Mouse (Mus musculus): ENCODE measurements at regions not wholly inside any gene's neighbourhood (a gene's known extent, or its start where the extent isn't known, plus 50 kb on each side); places are given as distances from the start of the nearest gene placed in this dataset.

DNA sequence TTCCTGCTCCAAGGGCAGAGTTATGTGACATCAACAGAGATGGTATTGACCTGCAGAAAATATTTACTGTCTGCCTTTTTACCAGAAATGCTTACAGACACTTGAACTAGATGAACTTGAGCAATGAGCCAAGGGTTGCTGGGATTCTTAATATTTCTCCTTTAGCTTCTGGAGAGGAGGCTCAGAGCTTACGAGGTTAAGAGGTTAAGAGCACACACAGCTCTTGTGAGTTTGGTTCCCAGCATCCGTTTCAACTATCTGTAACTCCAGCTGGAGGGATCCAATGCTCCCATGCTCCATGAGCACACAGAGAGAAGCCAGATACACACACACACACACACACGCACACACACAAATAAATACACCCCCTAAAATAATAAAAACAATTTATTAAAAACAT lies 114.7 kb upstream of the Fn1 start:
- ATAC-seq (ENCODE audit: low TSS enrichment) = no peak

GRCm38 (mm10) chr1:71767076-71767475 lies 114.1 kb upstream of the Fn1 start:
- ATAC-seq (ENCODE audit: low TSS enrichment) = no peak

DNA sequence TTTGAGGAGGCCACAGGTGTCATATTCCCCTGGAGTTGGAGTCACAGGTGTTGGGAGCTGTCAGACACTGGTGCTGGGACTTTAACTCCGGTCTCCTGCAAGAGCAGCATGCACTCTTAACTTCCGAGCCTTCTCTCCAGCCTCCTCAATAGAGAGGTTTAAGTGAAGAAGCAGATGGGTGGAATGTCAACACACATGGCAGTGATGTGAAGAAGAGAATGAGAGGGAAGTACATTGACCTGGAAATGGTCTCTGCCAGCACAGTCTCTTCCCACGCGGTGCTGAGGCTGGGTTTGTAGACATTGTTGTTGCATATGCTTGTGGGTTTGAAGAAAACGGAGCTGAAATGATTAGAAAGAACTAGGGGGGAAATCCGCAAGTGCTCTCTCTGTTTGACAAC lies 112.0 kb upstream of the Fn1 start:
- ATAC-seq (ENCODE audit: low TSS enrichment) = peak; percentile 96

- no peak for ATAC-seq (ENCODE audit: low TSS enrichment)
Observed at GRCm38 (mm10) chr1:71763530-71763929, 110.5 kb upstream of the Fn1 start.

GRCm38 (mm10) chr1:71760342-71760741 lies 107.3 kb upstream of the Fn1 start:
- ATAC-seq (ENCODE audit: low TSS enrichment) = no peak

DNA sequence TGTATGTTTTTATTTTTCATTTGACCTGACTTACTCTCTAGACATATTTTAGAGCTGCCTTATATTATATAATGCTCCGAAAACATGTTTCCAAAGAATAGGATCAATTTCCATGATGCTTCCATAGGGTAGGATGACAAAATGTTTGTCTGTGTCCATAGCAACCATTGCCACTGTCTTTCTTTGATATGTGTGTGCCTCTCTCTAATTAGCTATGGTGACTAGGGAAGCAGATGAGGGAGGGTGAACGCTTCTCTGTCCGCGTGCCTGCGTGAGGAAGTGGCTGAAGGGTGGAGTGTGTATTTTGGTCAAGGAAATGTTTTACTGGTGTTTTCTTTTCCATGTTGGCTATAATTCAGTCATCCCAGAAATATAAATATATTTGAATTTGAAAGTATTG lies 104.2 kb upstream of the Fn1 start:
- no peak for ATAC-seq (ENCODE audit: low TSS enrichment)

- no peak for ATAC-seq (ENCODE audit: low TSS enrichment)
Observed at GRCm38 (mm10) chr1:71756159-71756558, 103.2 kb upstream of the Fn1 start.

DNA sequence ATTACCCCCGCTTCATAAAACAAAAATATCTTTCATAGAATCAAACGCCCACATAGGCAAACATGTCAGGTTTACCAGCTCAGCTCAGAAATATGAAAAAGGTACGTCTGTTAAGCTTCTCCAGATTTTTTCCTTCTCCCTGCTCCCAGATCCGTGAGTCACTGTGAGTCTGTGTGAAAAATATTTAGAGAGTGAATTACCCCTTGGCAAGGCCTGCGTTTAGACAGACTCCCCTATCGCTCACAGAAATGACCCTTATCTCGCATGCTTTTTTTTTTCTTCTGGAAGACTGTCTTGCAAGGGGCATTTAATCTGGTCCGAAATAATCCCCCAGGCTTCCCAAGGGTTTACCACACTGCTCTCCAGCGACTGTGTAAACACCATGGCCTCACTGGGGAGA lies 102.4 kb upstream of the Fn1 start:
- no peak for ATAC-seq (ENCODE audit: low TSS enrichment)

GRCm38 (mm10) chr1:71752351-71752750 lies 99.4 kb upstream of the Fn1 start:
- ATAC-seq (ENCODE audit: low TSS enrichment) = no peak

DNA sequence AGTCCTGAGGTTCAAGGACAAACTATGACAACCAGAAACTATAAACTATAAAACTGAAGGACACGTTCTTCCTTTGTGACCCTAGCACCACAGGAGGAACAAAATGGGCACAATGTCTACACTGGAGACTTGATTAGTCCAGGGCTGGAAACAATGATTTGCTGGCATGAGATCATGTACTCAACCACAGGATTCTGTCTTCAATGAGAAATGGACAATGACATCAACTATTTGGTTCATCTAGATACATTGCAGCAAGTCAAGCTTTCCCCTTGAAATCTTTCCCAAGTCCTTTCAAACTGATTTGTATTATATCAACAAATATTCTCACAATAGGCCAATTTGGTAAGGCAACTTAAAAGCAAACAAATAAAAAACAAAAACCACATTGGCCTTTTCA lies 98.6 kb upstream of the Fn1 start:
- no peak for ATAC-seq (ENCODE audit: low TSS enrichment)

GRCm38 (mm10) chr1:71735606-71736005 lies 82.6 kb upstream of the Fn1 start:
- ATAC-seq (ENCODE audit: low TSS enrichment) = no peak

DNA sequence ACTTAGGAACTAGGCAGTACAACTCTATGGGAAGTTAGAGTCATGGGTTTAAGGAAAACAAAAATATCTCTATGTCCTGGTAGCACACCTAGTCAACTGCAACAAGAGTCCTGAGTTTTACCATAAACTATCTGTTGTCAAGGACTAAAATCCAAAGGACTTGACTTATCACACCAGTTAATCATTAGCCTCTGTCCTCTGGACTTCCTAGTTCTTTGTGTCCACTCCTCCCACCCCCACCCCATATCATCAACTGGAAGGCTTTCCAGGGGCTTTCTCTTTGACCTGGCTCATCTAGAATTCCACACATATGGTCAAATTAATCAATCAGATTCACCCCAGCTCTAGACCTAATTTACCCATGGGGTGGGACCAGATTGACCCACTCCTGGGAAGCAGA lies 78.6 kb upstream of the Fn1 start:
- no peak for ATAC-seq (ENCODE audit: low TSS enrichment)

- ATAC-seq (ENCODE audit: low TSS enrichment) = no peak
Observed at GRCm38 (mm10) chr1:71731011-71731410, 78.0 kb upstream of the Fn1 start.

DNA sequence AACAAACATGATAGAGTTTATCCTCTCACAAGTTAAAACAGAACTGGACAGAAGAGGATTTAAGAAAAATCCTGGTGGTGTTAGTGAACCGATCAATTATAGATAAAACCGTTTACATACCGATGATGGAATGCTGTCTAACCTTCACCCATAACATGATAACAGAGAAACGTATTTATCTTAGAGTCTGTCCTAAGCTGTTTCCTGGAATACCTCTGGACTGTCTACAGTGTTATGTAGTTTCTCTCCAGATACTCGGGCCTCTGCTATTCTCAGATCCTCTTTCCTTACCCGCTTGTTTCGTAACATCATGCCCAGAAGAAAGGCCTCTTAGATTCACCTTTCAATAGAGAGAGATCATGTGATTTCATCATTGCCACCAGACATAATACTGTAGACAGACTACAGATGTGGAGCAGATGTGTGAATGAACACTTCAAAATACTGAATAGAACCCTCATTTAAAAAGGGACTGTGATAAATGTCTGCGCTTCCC lies 75.9 kb upstream of the Fn1 start:
- ATAC-seq (ENCODE audit: low TSS enrichment) = no peak

DNA sequence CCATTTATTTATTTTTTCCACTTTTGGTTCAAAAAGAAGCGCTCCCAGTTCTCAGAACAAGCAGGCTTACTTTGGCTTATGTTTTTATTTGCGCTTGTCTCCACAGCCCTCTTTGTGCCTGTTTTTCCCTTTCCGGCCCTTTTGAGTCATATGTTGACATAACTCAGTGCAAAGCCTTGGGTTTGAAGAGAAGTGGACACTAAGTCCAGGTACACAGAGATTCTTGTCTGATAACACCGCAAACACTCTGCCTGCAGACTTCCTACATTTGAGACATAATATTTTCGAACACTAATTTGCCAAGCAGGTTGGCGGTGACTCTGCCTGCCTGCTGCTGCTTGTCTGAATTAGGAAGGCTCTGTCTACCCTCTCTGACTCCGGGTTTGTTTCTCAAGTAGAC lies 70.8 kb upstream of the Fn1 start:
- no peak for ATAC-seq (ENCODE audit: low TSS enrichment)

DNA sequence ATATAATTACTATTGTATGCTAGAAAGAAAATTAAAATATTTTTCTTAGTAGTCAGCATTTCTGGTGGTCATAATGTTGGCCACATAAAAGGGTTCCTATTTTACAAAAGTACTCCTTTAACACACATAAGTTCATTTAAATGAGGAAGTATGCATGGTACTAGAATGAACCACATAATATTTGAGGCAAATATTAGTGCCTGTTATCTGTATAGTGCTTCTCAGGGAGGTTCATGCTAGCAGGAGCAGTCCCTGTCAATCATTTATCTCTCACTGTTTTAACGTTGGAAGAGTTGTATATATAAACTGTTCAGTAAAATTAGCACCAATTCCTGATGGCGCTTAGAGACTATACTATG lies 70.0 kb upstream of the Fn1 start:
- ATAC-seq (ENCODE audit: low TSS enrichment) = no peak

DNA sequence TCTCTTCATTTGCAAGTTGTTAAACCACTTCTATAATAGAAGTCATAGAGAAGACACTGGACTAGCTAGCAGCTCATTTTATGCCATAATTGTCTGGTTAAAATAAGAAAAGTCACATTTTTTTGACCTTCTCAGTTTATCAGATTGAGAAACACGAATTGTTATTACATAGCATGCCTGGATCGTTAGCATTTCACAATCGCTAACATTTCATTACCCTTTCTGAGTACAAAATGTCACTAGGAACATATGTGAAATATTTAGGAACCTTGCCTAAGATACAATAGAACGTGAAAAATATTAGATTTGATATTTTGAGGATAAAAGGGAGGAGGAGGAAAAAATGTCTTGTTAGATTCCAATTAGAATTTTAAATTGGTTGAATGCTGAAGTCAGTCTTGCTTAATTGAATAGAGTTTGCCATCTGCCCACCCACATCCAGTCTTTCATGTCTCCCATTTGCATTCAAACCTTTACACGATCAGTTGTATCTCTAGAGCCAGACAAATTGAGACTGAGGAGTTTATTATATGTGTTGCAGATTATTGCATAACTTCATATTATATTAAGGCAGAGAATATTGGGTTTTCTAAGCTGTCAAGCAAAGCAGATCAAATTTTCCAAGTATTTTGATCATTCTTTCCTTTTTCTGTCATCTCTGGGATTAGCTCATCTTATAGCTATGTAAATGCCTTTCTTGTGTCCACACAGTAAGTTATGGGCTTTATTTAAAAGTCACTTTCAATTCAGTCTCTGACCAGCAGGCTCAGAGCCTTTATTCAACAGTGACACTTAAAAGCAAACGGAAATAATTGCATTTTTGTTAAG lies 69.4 kb upstream of the Fn1 start:
- ATAC-seq (ENCODE audit: low TSS enrichment) = no peak
